In genomic region chr8:10990421-10991110, GRCm38 (mm10) we compare ENCODE assay signal across 7 mouse cellular contexts. TPM values are rescaled to one million over a fixed set of nuclear protein-coding genes. Genes with fewer than 3 reads are reported as not detected.
DNase-seq lines count a peak whose midpoint lies in the region; ATAC-seq and TF ChIP-seq lines count a peak whose summit lies in the region.

No protein-coding gene starts in this region.

- peak; percentile 24; the same call in 1 of the 2 replicates for ATAC-seq in forebrain, embryonic 15.5 days (replicated peaks)
- peak; percentile 61; the same call in 1 of the 2 replicates for ATAC-seq in liver, embryonic 14.5 days (ENCODE audit: insufficient read depth)
- peak; percentile 59; the same call in 1 of the 2 replicates for ATAC-seq in stomach, postnatal 0 days (ENCODE audit: low FRiP score, low TSS enrichment)

- 4% methylated on average over 10 of the region's 10 CpGs for WGBS in forebrain, embryonic 15.5 days
- 10% methylated on average over 10 of the region's 10 CpGs for WGBS in liver, embryonic 14.5 days (ENCODE audit: insufficient replicate concordance)
- 21% methylated on average over 10 of the region's 10 CpGs for WGBS in stomach, postnatal 0 days

- no peak for TF ChIP-seq CTCF in liver, embryonic 14.5 days (IDR thresholded peaks at IDR 0.05; ENCODE audit: low read depth)
- no peak for TF ChIP-seq CTCF in stomach, postnatal 0 days (IDR thresholded peaks at IDR 0.05; ENCODE audit: low read depth)

- peak overlapping the region; percentile 76 for H3K27ac ChIP-seq in forebrain, embryonic 15.5 days (replicated peaks)
- H3K27ac ChIP-seq in liver, embryonic 14.5 days, result peak overlapping the region; percentile 80
- peak overlapping the region; percentile 75; the same call in 1 of the 2 replicates for H3K27ac ChIP-seq in stomach, postnatal 0 days (replicated peaks)

- TF ChIP-seq EP300 in liver, embryonic 14.5 days (IDR thresholded peaks at IDR 0.05; ENCODE audit: low read depth), result peak; percentile 57
- TF ChIP-seq EP300 in stomach, postnatal 0 days (optimal IDR thresholded peaks at IDR 0.05), result no peak

- no peaks in the 10 kb centered on the region for H3K9me3 ChIP-seq in forebrain, embryonic 15.5 days
- no peaks in the 10 kb centered on the region for H3K9me3 ChIP-seq in liver, embryonic 14.5 days (ENCODE audit: control insufficient read depth, low read length)
- no peaks in the 10 kb centered on the region for H3K9me3 ChIP-seq in stomach, postnatal 0 days (ENCODE audit: control insufficient read depth, low read length)

- peaks cover 12% of the 10 kb centered on the region for H3K36me3 ChIP-seq in forebrain, embryonic 15.5 days
- H3K36me3 ChIP-seq in liver, embryonic 14.5 days (replicated peaks; ENCODE audit: control insufficient read depth, insufficient read depth, low read depth), result peaks cover 27% of the 10 kb centered on the region
- peaks cover 4% of the 10 kb centered on the region; the same call in 1 of the 2 replicates for H3K36me3 ChIP-seq in stomach, postnatal 0 days (ENCODE audit: control insufficient read depth, insufficient read depth, low read length)

- DNase-seq in retina, postnatal 1 day, result peak; percentile 38
- no peak for DNase-seq in retina, embryonic 14.5 days (ENCODE audit: low spot score)
- no peak for DNase-seq in liver, embryonic 14.5 days (ENCODE audit: low read depth in 3 of 3, low spot score in 3 of 3)
- peak; percentile 53 for DNase-seq in stomach, postnatal 0 days (ENCODE audit: low spot score)
- no peak for DNase-seq in testis, postnatal 10 days (ENCODE audit: low spot score)
- DNase-seq in ovary, adult 18-20 months (ENCODE audit: low spot score), result no peak

- no peaks in the 10 kb centered on the region for H3K27me3 ChIP-seq in forebrain, embryonic 15.5 days
- H3K27me3 ChIP-seq in liver, embryonic 14.5 days (ENCODE audit: control insufficient read depth, insufficient read depth, low read length), result no peaks in the 10 kb centered on the region
- no peaks in the 10 kb centered on the region for H3K27me3 ChIP-seq in stomach, postnatal 0 days (ENCODE audit: control insufficient read depth, insufficient read depth, low read length)

- H3K4me1 ChIP-seq in forebrain, embryonic 15.5 days, result peaks cover 39% of the 10 kb centered on the region
- peaks cover 70 to 90% of the 10 kb centered on the region in 2 experiments for H3K4me1 ChIP-seq in liver, embryonic 14.5 days (replicated peaks; ENCODE audit: control insufficient read depth in 2 of 2, insufficient read depth in 2 of 2, low read length in 1 of 2)
- peaks cover 8% of the 10 kb centered on the region; the same call in 1 of the 2 replicates for H3K4me1 ChIP-seq in stomach, postnatal 0 days (replicated peaks; ENCODE audit: control insufficient read depth, insufficient read depth)

- no peak overlapping the region for H3K9ac ChIP-seq in forebrain, embryonic 15.5 days (replicated peaks)
- H3K9ac ChIP-seq in liver, embryonic 14.5 days (replicated peaks), result peak overlapping the region; percentile 56
- H3K9ac ChIP-seq in stomach, postnatal 0 days (ENCODE audit: low read length), result no peak overlapping the region

- H3K4me2 ChIP-seq in forebrain, embryonic 15.5 days (replicated peaks), result no peak overlapping the region
- H3K4me2 ChIP-seq in liver, embryonic 14.5 days (ENCODE audit: low read depth), result peak overlapping the region; percentile 64
- no peak overlapping the region for H3K4me2 ChIP-seq in stomach, postnatal 0 days (replicated peaks; ENCODE audit: low read depth)

- H3K4me3 ChIP-seq in forebrain, embryonic 15.5 days, result no peak overlapping the region
- peak overlapping the region in 1 of 2 experiments; percentile 13; a peak in 1 of 4 replicates for H3K4me3 ChIP-seq in liver, embryonic 14.5 days (ENCODE audit: insufficient read depth in 1 of 2, low read depth in 2 of 2, low read length in 2 of 2)
- H3K4me3 ChIP-seq in stomach, postnatal 0 days (ENCODE audit: low read depth, low read length), result no peak overlapping the region

RNA-seq across cellular contexts. Expression of gene Irs2, which starts 17.7 kb away (rescaled TPM):
- polyA plus RNA-seq in forebrain, embryonic 15.5 days (2015; fragmentation: Nextera tagmentation; extraction: Ambion mirVana), result 7.1 and 7.5 TPM in 2 replicates
- polyA plus RNA-seq in liver, embryonic 14.5 days (2012; rRNA removed), result 4.7 and 5.4 TPM in 2 replicates
- polyA plus RNA-seq in liver, embryonic 14.5 days (2014; fragmentation: Nextera tagmentation; extraction: Ambion mirVana), result 2.9 and 3.4 TPM in 2 replicates
- 3.3 and 3.9 TPM in 2 replicates for polyA plus RNA-seq in stomach, postnatal 0 days (2015; fragmentation: Nextera tagmentation; extraction: Ambion mirVana)

Comparison
In these comparisons a context has a peak if more than half of its experiments do, and no peak if none do; other contexts are left out.
1. DNase-seq: peak in retina, postnatal 1 day (single experiment) and stomach, postnatal 0 days (single experiment); none in retina, embryonic 14.5 days (single experiment), liver, embryonic 14.5 days (0 of 3), testis, postnatal 10 days (single experiment) and ovary, adult 18-20 months (single experiment).
2. Peak in every context shown above with its lines, with median percentiles within 50 percentile points of each other: ATAC-seq and H3K27ac ChIP-seq.